Mouse (Mus musculus) forebrain, embryonic 10.5 days (tissue): Measurements from ENCODE around the gene Sall4. TPM values are rescaled to one million over a fixed set of nuclear protein-coding genes. Genes with fewer than 3 reads are reported as not detected.

ENCODE experiments used
- DNase-seq: peaks from one replicate; pipeline ENCODE4 v3.0.0-alpha.2; 2017; ENCODE audit warnings: low spot score; ENCODE audit errors: extremely low spot score
- H3K27ac ChIP-seq: fragments of 300-500 bp; sonication (generic); 2 replicates; pipeline ENCODE4 v1.5.1; 2016; ENCODE audit warnings: mild to moderate bottlenecking
- H3K27me3 ChIP-seq: fragments of 300-500 bp; sonication (generic); 2 replicates; pipeline ENCODE4 v1.6.1; 2016; ENCODE audit warnings: mild to moderate bottlenecking; ENCODE audit not compliant: poor library complexity, severe bottlenecking
- H3K36me3 ChIP-seq: fragments of 300-500 bp; sonication (generic); replicated peaks from 2 replicates; pipeline ENCODE4 v1.6.1; 2016; ENCODE audit warnings: mild to moderate bottlenecking, moderate library complexity
- H3K4me1 ChIP-seq: fragments of 300-500 bp; sonication (generic); 2 replicates; pipeline ENCODE4 v1.6.1; 2016
- H3K4me3 ChIP-seq: fragments of 300-500 bp; sonication (generic); 2 replicates; pipeline ENCODE4 v1.5.1; 2016; ENCODE audit warnings: mild to moderate bottlenecking, moderate library complexity
- H3K9me3 ChIP-seq: fragments of 300-500 bp; sonication (generic); 2 replicates; pipeline ENCODE4 v1.6.1; 2016; ENCODE audit warnings: mild to moderate bottlenecking, moderate library complexity
- WGBS: fragments of 180-500 bp; shearing (Covaris S2); methylation state at CpG from one replicate; pipeline ENCODE4 v1.1.7; 2016; 5-methylcytosine and 5-hydroxymethylcytosine counted together
- polyA plus RNA-seq: library from polyadenylated mRNA; unstranded; fragments of >200 nt; fragmentation: Nextera tagmentation; extraction: Ambion mirVana; gene quantifications from 2 replicates; pipeline ENCODE4 v1.2.1, GENCODE M21; 2016

Gene Sall4
- polyA plus RNA-seq, 1 experiment from 2014 or later: 35.3 TPM

DNA sequence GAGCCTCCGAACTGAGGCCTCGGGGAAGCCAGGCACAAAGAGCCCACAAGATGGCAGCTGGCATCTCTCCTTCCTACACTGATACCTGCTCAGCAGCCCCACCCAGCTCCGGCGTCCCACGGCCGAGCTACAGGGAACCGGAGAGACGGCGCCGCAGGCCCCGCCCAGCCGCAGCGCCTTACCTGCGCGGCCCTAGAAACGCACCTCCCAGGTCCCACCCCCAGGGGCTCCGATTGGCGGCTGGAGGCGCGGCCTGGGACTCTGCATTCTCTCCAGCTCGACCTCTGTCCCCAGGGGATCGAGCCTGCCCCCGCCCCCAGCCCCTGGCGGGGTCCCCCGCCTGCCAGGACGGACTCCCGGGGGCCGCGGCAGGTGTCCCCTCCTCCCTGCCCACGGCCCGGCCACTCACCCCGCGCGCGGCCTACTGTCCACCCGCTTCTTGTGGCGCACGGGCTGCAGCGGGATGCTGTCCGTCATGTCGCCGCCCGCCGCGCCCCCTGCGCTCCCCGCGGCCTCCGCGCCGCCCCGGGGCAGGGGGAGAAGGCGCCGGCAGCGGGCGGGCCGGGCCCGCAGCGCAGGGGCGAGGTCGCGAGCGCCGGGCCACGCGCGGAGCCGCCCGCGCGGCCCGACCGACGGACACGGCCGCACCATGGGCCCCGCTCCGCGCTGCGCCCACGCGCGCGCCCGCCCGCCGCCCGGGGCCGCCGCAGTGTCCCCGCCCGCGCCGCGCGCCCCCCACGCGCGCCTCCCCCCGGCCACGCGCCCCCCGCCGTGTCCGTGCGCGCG lies 26.3 kb downstream of the Sall4 start:
- H3K4me3 ChIP-seq: peak overlapping the region; percentile 88
- DNase-seq: peak; percentile 71
- H3K27me3 ChIP-seq: peaks cover 4% of the 10 kb centered on the region; the same call in 1 of the 2 replicates
- H3K4me1 ChIP-seq: peaks cover 17% of the 10 kb centered on the region
- H3K36me3 ChIP-seq: 0 out of 2 replicates have a peak, but pooled peaks cover 3% of the 10 kb centered on the region
- peak overlapping the region; percentile 90 for H3K27ac ChIP-seq
- H3K9me3 ChIP-seq: no peaks in the 10 kb centered on the region
- WGBS: 1% methylated on average over 78 of the region's 108 CpGs

DNA sequence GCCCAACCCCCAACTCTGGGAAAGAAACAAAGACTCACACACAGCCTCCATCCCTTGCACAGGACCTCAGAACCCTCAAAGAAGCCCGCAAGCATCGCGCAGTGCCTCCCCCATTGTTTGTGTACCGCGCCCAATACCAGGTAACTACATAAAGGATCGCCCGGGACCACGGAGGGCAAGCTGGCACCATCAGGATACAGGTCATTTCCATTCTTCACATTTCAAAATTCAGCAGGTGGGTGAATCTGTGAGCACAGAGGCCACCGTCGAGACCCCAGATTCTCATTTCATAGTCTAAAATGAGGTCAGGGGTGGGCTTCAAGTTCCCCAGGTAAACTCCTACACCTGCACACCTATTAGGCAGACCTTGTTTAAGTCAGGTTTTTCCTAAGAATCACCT lies 27.2 kb downstream of the Sall4 start:
- Histone ChIP-seq H3K36me3 (no peaks in the 10 kb centered on the region), H3K4me1 (peaks cover 17% of the 10 kb centered on the region), H3K27ac (no peak overlapping the region), H3K4me3 (peak overlapping the region; percentile 88), H3K27me3 (peaks cover 4% of the 10 kb centered on the region; the same call in 1 of the 2 replicates), H3K9me3 (no peaks in the 10 kb centered on the region)
- 90% methylated on average over 10 of the region's 10 CpGs for WGBS
- DNase-seq: no peak

DNA sequence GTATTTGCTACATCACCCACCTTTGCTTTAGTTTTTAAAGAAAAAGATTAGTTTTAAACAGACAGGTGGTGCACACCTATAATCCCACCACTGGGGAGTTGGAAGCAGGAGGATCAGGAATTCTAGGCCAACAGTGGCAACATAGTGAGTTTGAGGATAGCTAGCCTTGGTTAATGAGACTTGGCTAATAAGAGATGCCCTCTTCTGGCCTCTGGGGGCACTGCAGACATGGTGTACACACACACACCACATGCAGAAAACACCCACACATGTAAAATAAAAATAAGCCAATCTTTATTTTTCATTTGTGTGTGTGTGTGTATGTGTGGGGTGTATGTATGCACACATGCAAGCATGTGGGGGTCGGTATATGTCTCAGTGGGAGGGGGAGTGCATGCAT lies 28.9 kb downstream of the Sall4 start:
- WGBS: 97% methylated on average over 1 of the region's 1 CpGs
- DNase-seq: no peak
- H3K27ac ChIP-seq: no peak overlapping the region

DNA sequence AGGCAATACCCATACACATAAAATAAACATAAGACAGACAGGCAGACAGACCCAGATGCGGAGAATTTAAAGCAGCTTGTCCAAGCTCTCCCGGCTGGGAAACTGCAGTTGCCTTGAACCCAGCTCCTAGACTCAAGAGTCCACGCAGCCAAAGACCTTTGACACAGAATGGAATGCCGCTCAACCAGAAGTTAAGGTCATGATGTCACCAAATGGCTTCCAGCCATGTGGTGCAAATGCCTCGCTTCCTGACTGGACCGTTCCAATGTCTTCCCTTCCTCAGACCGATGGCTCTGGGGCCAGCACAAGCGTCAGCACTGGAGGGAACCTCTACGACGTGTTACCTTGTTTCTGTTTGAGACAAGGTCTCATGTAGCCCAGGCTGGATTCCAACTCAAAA lies 29.9 kb downstream of the Sall4 start:
- Histone ChIP-seq H3K4me3 (no peak overlapping the region), H3K36me3 (no peaks in the 10 kb centered on the region), H3K9me3 (no peaks in the 10 kb centered on the region), H3K27ac (no peak overlapping the region), H3K4me1 (peaks cover 24% of the 10 kb centered on the region), H3K27me3 (peaks cover 4% of the 10 kb centered on the region; the same call in 1 of the 2 replicates)
- no peak for DNase-seq
- WGBS: 86% methylated on average over 10 of the region's 10 CpGs

More for the DNA sequence above, 28.9 kb downstream of the Sall4 start:
- Histone ChIP-seq H3K4me1 (peaks cover 22% of the 10 kb centered on the region), H3K36me3 (no peaks in the 10 kb centered on the region), H3K27me3 (peaks cover 4% of the 10 kb centered on the region; the same call in 1 of the 2 replicates), H3K9me3 (no peaks in the 10 kb centered on the region), H3K4me3 (no peak overlapping the region)

DNA sequence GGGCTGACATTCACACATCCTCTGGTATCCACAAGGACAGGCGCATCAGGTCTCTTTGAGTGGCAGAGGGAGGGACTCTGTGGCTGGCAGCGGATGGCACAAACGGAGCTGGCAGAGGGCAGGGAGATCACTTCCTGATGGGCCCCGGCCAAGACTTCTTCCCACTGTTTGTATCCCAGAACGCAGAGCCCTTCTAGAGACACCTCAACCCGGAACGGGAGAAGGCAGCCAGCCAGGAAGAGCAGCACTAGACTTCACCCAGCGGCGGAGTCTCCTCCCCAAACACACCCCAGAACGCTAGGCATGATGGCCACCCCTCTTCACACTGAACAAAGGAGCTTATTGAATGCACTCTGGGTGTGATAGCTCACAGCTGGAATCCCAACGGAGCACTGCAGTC lies 33.7 kb downstream of the Sall4 start:
- H3K27ac ChIP-seq: no peak overlapping the region

DNA sequence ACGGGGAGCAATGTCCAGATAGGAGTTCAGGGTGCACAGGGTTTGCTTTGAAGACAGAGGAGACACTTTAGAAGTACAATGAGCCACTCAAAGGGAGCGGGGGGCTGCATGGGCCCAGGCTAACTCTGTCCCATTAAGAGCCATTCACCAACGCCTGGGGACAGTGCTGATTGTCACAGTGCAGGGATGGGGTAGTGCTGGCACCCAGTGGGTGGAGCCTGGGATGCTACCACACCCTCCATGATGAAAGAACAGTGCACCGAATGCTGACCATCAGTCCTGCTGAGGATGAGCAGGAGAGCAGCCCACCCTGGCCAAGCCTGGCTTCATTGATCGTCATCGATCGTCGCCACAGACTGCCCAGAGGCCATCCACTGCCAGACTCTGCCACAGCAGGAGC lies 36.5 kb downstream of the Sall4 start:
- Histone ChIP-seq H3K36me3 (no peaks in the 10 kb centered on the region), H3K4me1 (peaks cover 39% of the 10 kb centered on the region), H3K4me3 (no peak overlapping the region), H3K27me3 (no peaks in the 10 kb centered on the region), H3K27ac (peak overlapping the region; percentile 66), H3K9me3 (no peaks in the 10 kb centered on the region)
- 58% methylated on average over 8 of the region's 8 CpGs for WGBS
- DNase-seq: no peak

More for the DNA sequence above, 33.7 kb downstream of the Sall4 start:
- DNase-seq: no peak
- WGBS: 58% methylated on average over 11 of the region's 11 CpGs
- Histone ChIP-seq H3K4me1 (peaks cover 31% of the 10 kb centered on the region), H3K27me3 (no peaks in the 10 kb centered on the region), H3K36me3 (no peaks in the 10 kb centered on the region), H3K9me3 (no peaks in the 10 kb centered on the region), H3K4me3 (no peak overlapping the region)

DNA sequence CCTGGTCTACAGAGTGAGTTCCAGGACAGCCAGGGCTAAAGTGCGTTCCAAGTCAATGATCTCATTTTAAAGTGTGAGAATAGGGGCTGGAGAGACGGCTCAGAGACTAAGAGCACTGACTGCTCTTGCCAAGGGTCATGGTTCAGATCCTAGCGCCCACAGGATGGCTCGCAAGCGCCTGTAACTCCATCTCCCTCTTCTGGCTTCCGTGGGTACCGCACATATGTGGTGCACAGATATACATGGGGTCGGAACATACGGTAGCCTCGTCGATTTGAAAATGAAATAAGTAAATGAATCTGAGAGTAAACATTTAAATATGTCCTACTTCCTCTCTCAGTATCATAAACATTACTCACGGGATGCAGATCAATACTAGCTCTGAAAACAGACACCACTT lies 38.0 kb downstream of the Sall4 start:
- Histone ChIP-seq H3K9me3 (no peaks in the 10 kb centered on the region), H3K27ac (no peak overlapping the region), H3K36me3 (no peaks in the 10 kb centered on the region), H3K4me3 (no peak overlapping the region), H3K27me3 (no peaks in the 10 kb centered on the region), H3K4me1 (peaks cover 48% of the 10 kb centered on the region)
- no peak for DNase-seq
- WGBS: 82% methylated on average over 12 of the region's 12 CpGs

DNA sequence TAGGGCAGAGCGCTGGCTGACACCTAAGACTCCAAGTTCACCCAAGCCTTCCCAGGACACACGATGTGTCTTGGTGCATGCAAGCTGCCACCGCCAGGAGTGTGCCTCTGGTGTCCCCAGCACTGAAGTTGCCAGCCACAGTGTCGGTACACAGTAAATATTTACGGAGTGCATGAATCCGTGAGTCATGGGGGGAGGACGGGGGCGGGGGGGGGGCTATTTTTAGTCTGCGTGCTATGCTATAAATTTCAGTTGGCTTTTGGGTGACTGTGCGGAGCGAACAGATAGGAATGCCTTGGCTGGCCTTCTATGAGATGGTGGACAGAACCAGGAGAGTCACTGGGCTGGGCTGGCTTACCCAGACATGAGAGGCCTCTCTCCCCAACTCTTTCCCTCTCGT lies 39.7 kb downstream of the Sall4 start:
- no peak overlapping the region for H3K4me3 ChIP-seq
- H3K4me1 ChIP-seq: peaks cover 41% of the 10 kb centered on the region
- 0 out of 2 replicates have a peak overlapping the region, but pooled peaks have one; percentile 25 for H3K27ac ChIP-seq
- 89% methylated on average over 12 of the region's 12 CpGs for WGBS
- H3K36me3 ChIP-seq: no peaks in the 10 kb centered on the region
- H3K9me3 ChIP-seq: no peaks in the 10 kb centered on the region
- DNase-seq: no peak
- H3K27me3 ChIP-seq: no peaks in the 10 kb centered on the region

DNA sequence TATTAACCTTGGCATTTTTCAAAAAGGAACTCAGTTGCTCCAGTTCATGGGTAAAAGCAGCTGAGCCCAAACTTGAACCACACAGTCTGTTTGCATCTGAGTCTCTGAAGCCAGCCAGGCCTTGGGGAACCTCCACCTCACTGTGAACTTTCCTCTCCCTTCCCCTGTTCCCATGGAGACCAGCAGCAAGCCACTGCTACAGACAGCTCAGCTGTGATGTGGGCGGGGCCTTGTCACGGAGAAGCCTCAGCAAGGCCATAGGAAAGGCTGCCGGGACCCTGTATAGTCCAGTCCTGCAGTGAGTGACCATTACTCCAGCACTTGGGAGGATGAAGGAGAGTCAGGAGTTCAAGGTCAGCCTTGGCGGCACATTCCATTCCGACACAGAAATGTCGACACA lies 41.7 kb downstream of the Sall4 start:
- Histone ChIP-seq H3K27ac (0 out of 2 replicates have a peak overlapping the region, but pooled peaks have one; percentile 25), H3K4me1 (peaks cover 31% of the 10 kb centered on the region), H3K4me3 (no peak overlapping the region), H3K36me3 (no peaks in the 10 kb centered on the region), H3K9me3 (no peaks in the 10 kb centered on the region), H3K27me3 (no peaks in the 10 kb centered on the region)
- DNase-seq: peak; percentile 59
- WGBS: 66% methylated on average over 6 of the region's 6 CpGs

DNA sequence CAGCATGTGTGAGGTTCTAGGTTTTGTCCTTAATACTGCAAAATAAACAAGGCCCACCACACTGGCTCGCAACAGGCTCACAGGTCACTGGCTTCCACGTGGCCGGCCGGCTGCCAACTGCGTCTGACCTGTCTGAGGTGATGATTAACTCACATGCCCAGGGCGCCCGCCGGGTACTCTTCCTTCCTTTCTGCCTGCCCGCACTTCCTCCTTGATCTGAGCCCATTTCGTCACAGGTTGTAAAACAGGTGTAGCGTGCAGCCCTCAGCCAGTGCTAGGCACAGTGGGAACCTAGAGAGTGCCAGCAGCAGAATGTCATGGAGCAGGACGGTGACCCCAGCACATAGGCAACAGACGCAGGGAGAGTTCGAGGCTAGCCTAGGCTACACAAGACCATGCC lies 46.4 kb downstream of the Sall4 start:
- WGBS: 93% methylated on average over 14 of the region's 14 CpGs
- H3K4me1 ChIP-seq: peaks cover 27% of the 10 kb centered on the region
- H3K9me3 ChIP-seq: no peaks in the 10 kb centered on the region

DNA sequence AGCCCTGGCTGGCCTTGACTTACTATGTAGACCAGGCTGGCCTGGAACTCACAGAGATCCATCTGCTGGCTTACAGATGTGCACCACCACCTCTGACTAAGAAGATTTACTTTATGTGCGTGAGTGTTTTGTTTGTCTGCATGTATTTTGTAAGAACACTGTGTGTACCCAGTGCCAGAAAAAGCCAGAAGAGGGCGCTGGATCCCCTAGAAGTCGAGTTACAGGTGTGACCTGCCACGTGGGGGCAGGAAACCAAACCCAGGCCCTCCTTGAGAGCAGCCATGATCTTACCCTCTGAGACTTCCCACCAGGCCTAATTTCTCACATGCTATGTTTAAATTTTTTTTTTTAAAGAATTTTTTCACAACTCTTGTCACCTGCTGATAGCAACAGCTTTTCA lies 48.0 kb downstream of the Sall4 start:
- H3K9me3 ChIP-seq: no peaks in the 10 kb centered on the region
- no peak overlapping the region for H3K4me3 ChIP-seq
- no peaks in the 10 kb centered on the region for H3K27me3 ChIP-seq
- no peak overlapping the region for H3K27ac ChIP-seq
- 76% methylated on average over 4 of the region's 4 CpGs for WGBS
- DNase-seq: no peak
- peaks cover 18% of the 10 kb centered on the region for H3K4me1 ChIP-seq
- no peaks in the 10 kb centered on the region for H3K36me3 ChIP-seq

More for the DNA sequence above, 46.4 kb downstream of the Sall4 start:
- DNase-seq: no peak
- Histone ChIP-seq H3K27me3 (no peaks in the 10 kb centered on the region), H3K36me3 (no peaks in the 10 kb centered on the region), H3K27ac (no peak overlapping the region), H3K4me3 (no peak overlapping the region)

DNA sequence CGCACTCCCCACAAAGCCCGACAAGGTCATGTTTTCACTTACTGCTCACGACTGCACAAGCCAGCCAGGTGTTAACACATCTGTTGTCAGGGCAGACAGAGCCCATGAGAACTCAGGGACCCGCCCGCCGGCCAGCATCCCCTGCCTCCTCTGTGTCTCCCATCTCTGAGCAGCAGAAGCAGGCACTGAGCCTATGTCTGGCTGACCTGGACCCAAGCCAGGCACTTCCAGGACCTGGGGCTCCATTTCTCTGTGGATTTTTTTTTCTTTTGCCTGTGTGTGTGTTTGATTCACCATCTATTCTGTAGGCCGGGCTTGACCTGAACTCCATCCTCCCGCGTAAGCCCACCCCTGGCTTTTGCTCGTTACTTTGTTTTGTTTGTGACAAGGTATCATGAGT lies 49.0 kb downstream of the Sall4 start:
- Histone ChIP-seq H3K36me3 (no peaks in the 10 kb centered on the region), H3K9me3 (no peaks in the 10 kb centered on the region), H3K27me3 (no peaks in the 10 kb centered on the region), H3K27ac (no peak overlapping the region), H3K4me3 (no peak overlapping the region), H3K4me1 (peaks cover 18% of the 10 kb centered on the region)
- DNase-seq: no peak
- WGBS: 81% methylated on average over 10 of the region's 10 CpGs

DNA sequence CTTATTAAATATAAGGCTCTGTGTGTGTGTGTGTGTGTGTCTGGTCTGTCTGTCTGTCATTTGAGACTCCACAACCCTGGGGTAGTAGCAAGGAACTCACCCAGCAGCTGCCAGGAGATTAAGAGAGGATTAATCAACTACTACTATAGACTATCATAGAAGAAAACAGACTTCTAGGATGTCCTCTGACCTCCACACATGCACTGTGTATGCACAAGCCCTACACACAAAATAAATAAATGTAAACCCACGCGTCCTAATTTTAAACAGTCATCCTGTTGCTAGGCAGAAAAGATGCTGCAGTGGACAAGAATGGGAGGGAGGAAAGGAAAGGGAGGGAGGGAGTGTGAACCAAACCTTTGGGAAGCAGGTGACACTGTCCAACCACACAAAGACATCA lies 49.5 kb downstream of the Sall4 start:
- no peak overlapping the region for H3K4me3 ChIP-seq
- 85% methylated on average over 2 of the region's 2 CpGs for WGBS
- H3K27ac ChIP-seq: no peak overlapping the region
- H3K9me3 ChIP-seq: no peaks in the 10 kb centered on the region
- H3K4me1 ChIP-seq: peaks cover 18% of the 10 kb centered on the region
- H3K27me3 ChIP-seq: no peaks in the 10 kb centered on the region
- DNase-seq: no peak
- no peaks in the 10 kb centered on the region for H3K36me3 ChIP-seq
